Mouse (Mus musculus) heart, embryonic 15.5 days (tissue): ENCODE results near the gene Mindy1. TPM values are rescaled to one million over a fixed set of nuclear protein-coding genes. Genes with fewer than 3 reads are reported as not detected.

Source experiments
- ATAC-seq: fragments of 200-750 bp; cut with Nextera tagmentation; replicated peaks from 2 replicates; pipeline ENCODE4 v1.8.0; 2017; ENCODE audit warnings: low read depth, moderate TSS enrichment; ENCODE audit not compliant: insufficient number of reproducible peaks, insufficient read depth, low FRiP score
- H3K27ac ChIP-seq: fragments of 300-500 bp; sonication (generic); 2 replicates; pipeline ENCODE4 v1.5.1; 2015; ENCODE audit warnings: mild to moderate bottlenecking, inconsistent platforms
- H3K27me3 ChIP-seq: fragments of 300-500 bp; sonication (generic); 2 replicates; pipeline ENCODE4 v1.6.1; 2015; ENCODE audit warnings: inconsistent platforms
- H3K36me3 ChIP-seq: fragments of 300-500 bp; sonication (generic); 2 replicates; pipeline ENCODE4 v1.6.1; 2015; ENCODE audit warnings: mild to moderate bottlenecking, inconsistent platforms
- H3K4me1 ChIP-seq: fragments of 300-500 bp; sonication (generic); replicated peaks from 2 replicates; pipeline ENCODE4 v1.6.1; 2015; ENCODE audit warnings: inconsistent platforms
- H3K4me2 ChIP-seq: fragments of 300-500 bp; sonication (generic); 2 replicates; pipeline ENCODE4 v1.6.1; 2015; ENCODE audit warnings: inconsistent platforms, mild to moderate bottlenecking, moderate library complexity
- H3K4me3 ChIP-seq: fragments of 300-500 bp; sonication (generic); 2 replicates; pipeline ENCODE4 v1.5.1; 2015; ENCODE audit warnings: mild to moderate bottlenecking, inconsistent platforms
- H3K9ac ChIP-seq: fragments of 300-500 bp; sonication (generic); 2 replicates; pipeline ENCODE4 v1.6.1; 2015; ENCODE audit warnings: mild to moderate bottlenecking, inconsistent platforms
- H3K9me3 ChIP-seq: fragments of 300-500 bp; sonication (generic); replicated peaks from 2 replicates; pipeline ENCODE4 v1.6.1; 2016; ENCODE audit warnings: inconsistent platforms
- WGBS: fragments of 180-500 bp; shearing (Covaris S2); methylation state at CpG from one replicate; pipeline ENCODE4 v1.1.7; 2015; ENCODE audit warnings: mixed read lengths; 5-methylcytosine and 5-hydroxymethylcytosine counted together
- polyA plus RNA-seq: library from polyadenylated mRNA; unstranded; fragments of >200 nt; fragmentation: Nextera tagmentation; extraction: Ambion mirVana; gene quantifications from 2 replicates; pipeline ENCODE4 v1.2.1, GENCODE M21; 2015

Gene Mindy1
- polyA plus RNA-seq, 1 experiment from 2014 or later = 24.7 TPM

DNA sequence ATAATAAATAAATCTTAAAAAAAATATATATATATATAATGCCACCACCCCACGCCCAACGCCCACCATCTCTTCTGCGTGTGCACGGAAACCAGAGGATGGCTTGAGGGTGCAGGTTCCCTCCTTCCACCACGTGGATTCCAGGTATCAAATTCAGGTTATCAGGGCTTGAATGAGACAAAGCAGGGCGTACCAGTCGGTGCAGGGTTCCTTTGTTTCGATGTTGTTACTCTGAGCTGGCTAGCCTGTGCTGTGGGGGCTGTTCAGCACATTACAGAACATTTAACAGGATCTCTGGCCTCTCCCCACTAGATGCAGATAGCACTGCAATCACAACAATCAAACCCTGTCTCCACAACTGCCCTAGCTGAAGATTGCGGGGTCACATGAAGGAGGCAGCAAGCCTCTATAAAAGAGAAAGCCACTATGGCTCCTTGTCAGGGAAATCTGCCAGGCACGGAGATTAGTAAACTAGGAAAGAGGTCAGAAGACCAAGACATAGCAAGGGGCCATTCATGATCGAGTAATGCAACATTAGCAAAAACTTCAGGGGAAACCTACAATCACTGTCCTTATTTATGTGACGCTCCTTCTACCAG is 10.3 kb upstream of the Mindy1 start:
- 80% methylated on average over 12 of the region's 12 CpGs for WGBS
- H3K4me2 ChIP-seq = no peak overlapping the region

DNA sequence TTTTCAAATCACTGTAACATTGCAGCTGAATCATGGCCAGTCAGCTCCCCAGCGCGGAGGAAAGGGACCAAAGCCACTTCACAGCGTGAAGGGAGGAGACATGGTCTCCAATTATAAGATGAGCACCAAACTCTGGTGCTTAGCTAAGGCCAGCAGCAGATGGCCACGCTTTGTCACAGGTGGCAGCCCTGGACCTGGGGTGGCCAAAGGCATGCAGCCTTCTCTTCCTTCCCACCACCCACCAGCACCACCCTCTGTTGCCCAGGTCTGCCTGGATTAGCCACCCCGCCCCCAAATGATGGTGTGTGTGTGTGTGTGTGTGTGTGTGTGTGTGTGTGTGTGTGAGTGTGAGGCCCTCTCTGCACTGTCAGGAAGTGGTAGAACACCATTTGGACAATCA is 7.7 kb upstream of the Mindy1 start:
- Histone ChIP-seq H3K9me3 (no peaks in the 10 kb centered on the region), H3K27me3 (no peaks in the 10 kb centered on the region), H3K4me3 (no peak overlapping the region), H3K9ac (no peak overlapping the region), H3K4me2 (no peak overlapping the region), H3K27ac (no peak overlapping the region), H3K36me3 (peaks cover 5% of the 10 kb centered on the region; the same call in 1 of the 2 replicates), H3K4me1 (peaks cover 39% of the 10 kb centered on the region)
- ATAC-seq = no peak
- WGBS = 91% methylated on average over 5 of the region's 5 CpGs

More for the DNA sequence above, 10.3 kb upstream of the Mindy1 start:
- H3K9me3 ChIP-seq = no peaks in the 10 kb centered on the region
- H3K9ac ChIP-seq = no peak overlapping the region
- H3K27ac ChIP-seq = no peak overlapping the region
- H3K4me3 ChIP-seq = no peak overlapping the region
- no peak for ATAC-seq
- no peaks in the 10 kb centered on the region for H3K27me3 ChIP-seq
- peaks cover 29% of the 10 kb centered on the region for H3K36me3 ChIP-seq
- peaks cover 25% of the 10 kb centered on the region for H3K4me1 ChIP-seq

DNA sequence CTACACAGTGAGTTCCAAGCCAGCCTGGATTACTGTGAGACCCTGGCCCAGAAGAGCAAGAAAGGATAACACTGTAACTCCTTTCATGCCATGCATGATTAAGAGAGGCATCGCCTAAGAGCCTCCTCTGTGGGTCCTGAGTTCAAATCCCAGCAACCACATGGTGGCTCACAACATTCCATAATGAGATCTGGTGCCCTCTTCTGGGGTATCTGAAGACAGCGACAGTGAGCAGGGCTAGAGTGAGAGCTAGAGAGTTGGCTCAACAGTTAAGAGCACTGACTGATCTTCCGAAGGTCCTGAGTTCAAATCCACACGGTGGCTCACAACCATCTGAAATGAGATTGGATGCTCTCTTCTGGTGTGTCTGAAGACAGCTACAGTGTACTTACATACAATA is 6.7 kb upstream of the Mindy1 start:
- no peak overlapping the region for H3K4me2 ChIP-seq
- WGBS = 91% methylated on average over 4 of the region's 4 CpGs
- peaks cover 39% of the 10 kb centered on the region for H3K4me1 ChIP-seq
- H3K4me3 ChIP-seq = no peak overlapping the region
- no peaks in the 10 kb centered on the region for H3K9me3 ChIP-seq
- H3K36me3 ChIP-seq = no peaks in the 10 kb centered on the region
- H3K27ac ChIP-seq = no peak overlapping the region
- H3K9ac ChIP-seq = no peak overlapping the region
- no peak for ATAC-seq
- H3K27me3 ChIP-seq = no peaks in the 10 kb centered on the region

DNA sequence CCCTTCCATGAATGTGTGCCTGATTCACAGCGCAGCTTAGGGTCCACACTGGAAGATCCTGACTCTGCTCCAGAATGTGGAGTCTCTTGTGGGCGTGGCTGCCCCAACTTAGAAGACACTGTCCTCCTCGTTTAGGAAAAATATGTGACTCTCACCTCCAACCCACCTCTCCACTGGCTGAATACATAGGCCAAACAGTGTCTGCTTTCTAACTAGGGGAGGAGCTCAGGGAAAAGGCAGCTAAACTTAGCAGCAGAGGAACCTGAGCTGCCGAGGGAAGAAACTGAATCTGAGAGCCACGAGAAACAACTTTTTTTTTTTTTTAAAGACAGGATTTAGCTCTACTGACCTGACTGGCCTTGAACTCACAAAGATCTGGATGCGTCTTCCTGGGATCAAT is 6.0 kb upstream of the Mindy1 start:
- no peaks in the 10 kb centered on the region for H3K27me3 ChIP-seq
- H3K27ac ChIP-seq = 0 out of 2 replicates have a peak overlapping the region, but pooled peaks have one; percentile 28
- peaks cover 34% of the 10 kb centered on the region for H3K4me1 ChIP-seq
- no peak overlapping the region for H3K4me3 ChIP-seq
- no peak for ATAC-seq
- no peaks in the 10 kb centered on the region for H3K36me3 ChIP-seq
- WGBS = 58% methylated on average over 6 of the region's 6 CpGs
- no peak overlapping the region for H3K4me2 ChIP-seq
- H3K9me3 ChIP-seq = no peaks in the 10 kb centered on the region
- H3K9ac ChIP-seq = no peak overlapping the region

DNA sequence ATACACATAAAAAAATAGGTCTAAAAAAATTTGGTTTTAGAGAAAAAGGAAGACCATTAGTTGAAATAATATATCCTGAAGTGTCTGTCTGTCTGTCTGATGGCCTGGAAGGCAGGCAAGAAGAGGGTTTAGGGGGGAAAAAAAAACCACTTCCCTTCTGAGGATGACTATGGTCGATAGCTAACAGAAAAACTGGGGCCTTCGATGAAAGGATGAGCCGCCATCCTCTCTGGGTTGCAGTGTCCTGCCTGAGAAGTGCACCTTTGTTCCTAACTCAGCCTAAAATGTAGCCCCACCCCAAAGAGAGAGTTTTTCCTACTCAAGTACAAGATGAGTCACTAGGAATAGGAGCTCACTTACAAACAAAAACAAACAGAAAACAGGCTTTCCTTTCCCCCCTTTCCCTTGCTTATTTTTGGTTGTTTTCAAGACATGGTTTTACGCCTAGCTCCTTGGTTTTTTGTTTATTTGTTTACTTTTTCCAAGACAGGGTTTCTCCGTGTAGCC is 4.7 kb upstream of the Mindy1 start:
- H3K4me1 ChIP-seq = peaks cover 38% of the 10 kb centered on the region
- no peaks in the 10 kb centered on the region for H3K27me3 ChIP-seq
- H3K4me3 ChIP-seq = no peak overlapping the region
- H3K9me3 ChIP-seq = no peaks in the 10 kb centered on the region
- H3K27ac ChIP-seq = peak overlapping the region; percentile 60
- no peak for ATAC-seq
- H3K9ac ChIP-seq = no peak overlapping the region
- WGBS = 70% methylated on average over 5 of the region's 5 CpGs
- H3K36me3 ChIP-seq = no peaks in the 10 kb centered on the region
- no peak overlapping the region for H3K4me2 ChIP-seq

DNA sequence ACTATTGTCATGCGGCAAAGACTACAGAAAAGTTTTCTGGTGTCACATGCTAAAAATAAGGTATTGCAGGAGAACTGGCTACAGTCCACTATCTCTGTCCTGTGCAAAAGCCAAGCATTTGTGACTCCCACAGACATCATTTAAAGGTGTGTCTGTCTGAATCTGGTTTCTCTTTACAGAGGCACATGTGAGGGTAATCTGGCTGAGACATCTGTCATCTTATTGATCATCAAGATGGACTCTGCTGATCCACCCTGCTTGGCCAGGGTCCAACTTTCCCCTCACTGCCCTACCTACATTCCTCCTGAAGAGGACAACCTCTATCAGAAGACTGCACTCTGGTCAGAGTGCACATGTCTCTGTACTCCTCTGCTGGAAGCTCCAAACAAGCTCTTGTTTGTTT is 4.0 kb upstream of the Mindy1 start:
- no peak for ATAC-seq
- Histone ChIP-seq H3K4me2 (no peak overlapping the region), H3K9me3 (no peaks in the 10 kb centered on the region), H3K4me1 (peaks cover 38% of the 10 kb centered on the region), H3K27me3 (no peaks in the 10 kb centered on the region), H3K27ac (peak overlapping the region; percentile 60), H3K9ac (0 out of 2 replicates have a peak overlapping the region, but pooled peaks have one; percentile 3), H3K4me3 (no peak overlapping the region), H3K36me3 (no peaks in the 10 kb centered on the region)
- WGBS = 35% methylated on average over 1 of the region's 1 CpGs

DNA sequence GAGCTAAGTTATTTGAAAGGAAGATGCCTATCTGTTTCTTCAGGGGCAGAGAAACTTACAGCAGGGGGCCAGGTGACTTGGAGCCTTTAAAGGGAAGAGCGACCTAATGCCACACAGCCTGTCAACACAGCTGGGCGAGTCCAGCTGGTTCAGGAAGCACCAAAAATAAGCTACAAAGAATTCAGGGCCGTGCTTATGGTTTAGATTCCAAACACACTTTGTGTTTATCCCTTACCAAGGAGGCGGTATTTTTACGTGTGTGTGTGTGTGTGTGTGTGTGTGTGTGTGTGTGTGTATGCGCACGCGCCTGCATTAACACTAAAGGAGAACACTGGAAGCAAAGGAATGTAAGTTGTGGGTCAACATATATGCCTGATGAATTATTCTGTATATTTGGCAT is 398 bp upstream of the Mindy1 start:
- peak overlapping the region; percentile 86 for H3K4me3 ChIP-seq
- 6% methylated on average over 8 of the region's 8 CpGs for WGBS
- H3K4me1 ChIP-seq = peaks cover 33% of the 10 kb centered on the region
- H3K9ac ChIP-seq = peak overlapping the region; percentile 91
- ATAC-seq = no peak
- peak overlapping the region; percentile 98 for H3K27ac ChIP-seq
- no peaks in the 10 kb centered on the region for H3K9me3 ChIP-seq
- H3K4me2 ChIP-seq = peak overlapping the region; percentile 87
- H3K27me3 ChIP-seq = no peaks in the 10 kb centered on the region
- no peaks in the 10 kb centered on the region for H3K36me3 ChIP-seq

DNA sequence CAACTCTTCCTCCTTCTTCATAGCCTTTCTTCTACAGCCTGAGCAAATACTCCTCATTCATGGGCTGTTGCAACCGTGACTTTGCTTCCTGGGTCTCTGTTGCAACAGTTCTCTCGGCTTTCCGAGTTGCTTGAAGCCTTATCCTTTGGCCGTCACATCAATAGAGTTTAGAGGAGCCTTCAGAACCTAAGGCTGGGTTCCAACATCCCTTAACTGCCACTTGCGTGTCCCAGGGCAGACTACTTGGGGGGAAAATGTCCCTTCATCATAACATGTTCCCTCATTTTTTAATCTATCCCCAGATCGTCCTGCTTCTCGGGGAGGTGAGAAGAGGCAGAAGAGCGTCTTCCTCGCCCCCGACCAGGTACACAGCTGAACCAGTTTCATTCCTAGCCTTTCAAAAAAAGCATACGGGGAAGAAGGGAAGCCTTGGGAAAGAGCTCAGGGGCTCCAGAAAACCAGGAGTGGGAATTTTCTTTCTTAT is 1.3 kb downstream of the Mindy1 start:
- no peaks in the 10 kb centered on the region for H3K36me3 ChIP-seq
- WGBS = under 1% methylated on average over 11 of the region's 11 CpGs
- peak overlapping the region; percentile 87 for H3K4me2 ChIP-seq
- no peaks in the 10 kb centered on the region for H3K9me3 ChIP-seq
- H3K4me1 ChIP-seq = peaks cover 23% of the 10 kb centered on the region
- ATAC-seq = no peak
- peak overlapping the region; percentile 86 for H3K4me3 ChIP-seq
- H3K27ac ChIP-seq = peak overlapping the region; percentile 98
- H3K27me3 ChIP-seq = no peaks in the 10 kb centered on the region
- H3K9ac ChIP-seq = peak overlapping the region; percentile 86

DNA sequence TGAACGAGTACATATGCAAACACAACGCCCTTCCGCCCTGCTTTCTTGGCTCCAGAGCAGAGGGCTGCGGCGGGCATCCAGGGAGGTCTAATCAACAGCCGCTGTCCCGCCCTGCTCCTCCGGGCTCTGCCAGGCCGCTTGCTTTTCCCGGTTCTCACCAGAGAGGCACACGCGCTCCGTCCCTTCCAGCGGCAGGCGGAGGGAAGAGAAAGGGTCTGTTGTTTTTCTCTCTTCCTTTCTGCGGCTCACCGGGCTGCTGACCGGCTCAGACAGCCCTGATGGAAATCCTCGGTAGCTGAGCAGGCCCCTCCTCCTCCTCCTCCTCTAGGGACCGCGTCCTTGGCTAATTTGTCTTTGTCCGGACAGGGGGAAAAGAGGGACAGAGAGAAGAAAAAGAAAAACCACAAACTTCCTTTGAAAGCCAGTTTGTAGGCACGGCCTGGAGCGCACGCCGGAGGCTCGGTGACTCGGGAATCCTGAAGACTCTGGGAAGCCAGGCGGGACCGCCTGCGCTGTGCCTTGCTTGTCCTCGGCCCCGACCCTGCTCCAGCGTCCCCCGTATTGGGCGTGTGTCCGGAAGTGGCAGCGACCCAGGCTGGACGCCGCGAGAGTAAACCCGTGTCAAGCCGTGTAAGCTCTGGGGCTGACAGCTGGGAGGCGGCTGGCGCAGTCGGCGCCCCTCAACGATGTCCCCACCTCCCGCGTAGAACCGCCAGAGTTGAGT is 1.9 kb downstream of the Mindy1 start:
- Histone ChIP-seq H3K27ac (peak overlapping the region; percentile 98), H3K4me2 (peak overlapping the region; percentile 87)
- ATAC-seq = peak; percentile 65

DNA sequence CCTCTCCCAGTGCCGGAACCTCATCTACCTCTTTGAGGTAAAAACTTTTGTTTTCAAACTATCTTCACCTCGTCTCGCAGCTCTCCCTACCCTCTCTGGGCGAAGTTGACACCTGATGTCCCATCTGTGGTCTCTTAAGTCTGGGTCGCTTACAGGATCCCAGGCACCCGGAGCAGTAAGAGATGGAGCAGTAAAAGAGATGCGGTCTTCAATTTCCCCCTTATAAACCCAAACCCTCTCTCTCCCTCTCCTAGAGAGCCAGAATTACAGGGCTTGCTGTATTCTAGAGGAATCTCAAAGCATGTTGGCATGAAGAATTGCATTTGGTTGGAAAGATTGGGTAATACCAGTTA is 2.4 kb downstream of the Mindy1 start:
- Histone ChIP-seq H3K4me1 (peaks cover 20% of the 10 kb centered on the region), H3K4me3 (peak overlapping the region; percentile 86), H3K9ac (peak overlapping the region; percentile 86), H3K9me3 (no peaks in the 10 kb centered on the region), H3K36me3 (peaks cover 6% of the 10 kb centered on the region; the same call in 1 of the 2 replicates), H3K27me3 (no peaks in the 10 kb centered on the region), H3K4me2 (peak overlapping the region; percentile 87), H3K27ac (peak overlapping the region; percentile 98)
- no peak for ATAC-seq
- WGBS = 3% methylated on average over 7 of the region's 7 CpGs

More for the DNA sequence above, 1.9 kb downstream of the Mindy1 start:
- Histone ChIP-seq H3K9me3 (no peaks in the 10 kb centered on the region), H3K36me3 (peaks cover 4% of the 10 kb centered on the region; the same call in 1 of the 2 replicates), H3K4me3 (peak overlapping the region; percentile 86), H3K4me1 (peaks cover 20% of the 10 kb centered on the region), H3K27me3 (no peaks in the 10 kb centered on the region), H3K9ac (peak overlapping the region; percentile 86)
- under 1% methylated on average over 49 of the region's 51 CpGs for WGBS

DNA sequence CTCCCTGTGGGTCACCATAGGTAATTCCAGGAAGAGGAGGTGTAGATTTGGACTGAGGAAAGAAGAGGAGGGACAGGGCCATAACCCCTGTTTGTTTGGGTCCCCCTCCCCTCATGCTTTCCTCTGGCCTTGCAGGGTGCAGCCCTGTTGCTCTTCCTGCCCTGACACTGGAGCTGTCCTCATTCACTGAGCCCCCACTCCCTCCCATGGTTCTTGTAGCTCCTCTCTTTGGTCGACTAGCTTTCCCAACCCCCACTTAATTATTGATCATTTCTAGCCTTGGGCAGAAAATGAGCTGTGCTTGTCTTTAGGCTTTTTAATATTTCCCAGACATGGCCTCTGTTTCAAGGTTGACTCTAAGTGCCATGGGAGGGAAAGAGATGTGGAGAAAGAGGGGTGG is 2.9 kb downstream of the Mindy1 start:
- Histone ChIP-seq H3K9me3 (no peaks in the 10 kb centered on the region), H3K4me2 (peak overlapping the region; percentile 87), H3K36me3 (peaks cover 6% of the 10 kb centered on the region; the same call in 1 of the 2 replicates), H3K27me3 (no peaks in the 10 kb centered on the region), H3K4me3 (peak overlapping the region; percentile 86), H3K4me1 (peaks cover 20% of the 10 kb centered on the region), H3K27ac (peak overlapping the region; percentile 98), H3K9ac (peak overlapping the region; percentile 86; the same call in 1 of the 2 replicates)
- 26% methylated on average over 1 of the region's 1 CpGs for WGBS
- no peak for ATAC-seq
